In the genomic region with DNA sequence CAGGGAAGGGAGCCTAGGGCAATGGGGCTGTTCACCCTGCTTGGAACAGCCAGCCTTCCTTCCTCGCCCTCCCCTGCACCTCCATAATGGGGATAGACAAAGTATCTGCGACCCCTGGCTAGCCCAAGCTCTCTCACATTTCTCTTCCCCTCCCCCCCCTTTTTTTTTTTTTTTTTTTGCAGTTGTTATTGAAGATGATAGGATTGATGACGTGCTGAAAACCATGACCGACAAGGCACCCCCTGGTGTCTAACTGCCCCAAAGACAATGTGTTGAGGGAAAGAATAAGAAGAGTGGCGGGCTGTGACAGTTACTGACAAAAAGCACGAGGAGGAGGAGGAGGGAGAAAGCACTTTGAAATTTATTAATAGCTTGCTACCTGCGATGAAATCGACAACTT, we compare ENCODE assay signal across 8 mouse cellular contexts. TPM values are rescaled to one million over a fixed set of nuclear protein-coding genes. Genes with fewer than 3 reads are reported as not detected.
DNase-seq lines count a peak whose midpoint lies in the region; ATAC-seq and TF ChIP-seq lines count a peak whose summit lies in the region.

No protein-coding gene starts in this region.

- no peaks in the 10 kb centered on the region for H3K36me3 ChIP-seq in embryonic facial prominence, embryonic 14.5 days (ENCODE audit: control insufficient read depth, insufficient read depth, low read length)
- H3K36me3 ChIP-seq in intestine, postnatal 0 days (ENCODE audit: control insufficient read depth, insufficient read depth): no peaks in the 10 kb centered on the region

- H3K27me3 ChIP-seq in embryonic facial prominence, embryonic 14.5 days (replicated peaks; ENCODE audit: control insufficient read depth, insufficient read depth, low read length): peaks cover 43% of the 10 kb centered on the region
- no peaks in the 10 kb centered on the region for H3K27me3 ChIP-seq in intestine, postnatal 0 days (replicated peaks; ENCODE audit: control insufficient read depth, insufficient read depth, low read length)

- no peak for TF ChIP-seq POLR2A in lung, adult 2 months (IDR thresholded peaks at IDR 0.05; ENCODE audit: borderline replicate concordance, extremely low read depth, low read depth, low read length)

- peak; percentile 9 for DNase-seq in lung, adult 2 months
- no peak for DNase-seq in lung, postnatal 4 days
- no peak for DNase-seq in embryonic facial prominence, embryonic 14.5 days (ENCODE audit: low spot score)
- DNase-seq in retina, embryonic 14.5 days (ENCODE audit: low spot score): peak; percentile 35
- DNase-seq in left cerebral cortex, postnatal 25 days (ENCODE audit: low spot score in 2 of 2): no peak
- no peak for DNase-seq in adrenal gland, adult 2 months
- no peak for DNase-seq in adrenal gland, adult 8-10 months

- no peak for ATAC-seq in embryonic facial prominence, embryonic 14.5 days (ENCODE audit: low read depth)
- no peak for ATAC-seq in intestine, postnatal 0 days

- no peak overlapping the region for H3K27ac ChIP-seq in embryonic facial prominence, embryonic 14.5 days (replicated peaks; ENCODE audit: low read depth, low read length)
- H3K27ac ChIP-seq in intestine, postnatal 0 days (ENCODE audit: low read depth, low read length): peak overlapping the region; percentile 95; the same call in 1 of the 2 replicates

- H3K4me1 ChIP-seq in lung, adult 2 months (ENCODE audit: control insufficient read depth, insufficient read depth, low read length): peaks cover 7% of the 10 kb centered on the region; the same call in 1 of the 2 replicates
- peaks cover 8% of the 10 kb centered on the region for H3K4me1 ChIP-seq in embryonic facial prominence, embryonic 14.5 days (ENCODE audit: control insufficient read depth, insufficient read depth, low read length)
- peaks cover 5% of the 10 kb centered on the region; the same call in 1 of the 2 replicates for H3K4me1 ChIP-seq in intestine, postnatal 0 days (replicated peaks; ENCODE audit: control insufficient read depth, insufficient read depth, low read length)

- peak overlapping the region; percentile 96 for H3K4me2 ChIP-seq in embryonic facial prominence, embryonic 14.5 days (ENCODE audit: low read depth, low read length)
- peak overlapping the region; percentile 92 for H3K4me2 ChIP-seq in intestine, postnatal 0 days (replicated peaks; ENCODE audit: low read depth)

- peak overlapping the region; percentile 95 for H3K4me3 ChIP-seq in lung, adult 2 months (replicated peaks; ENCODE audit: extremely low read depth, low read depth, low read length)
- H3K4me3 ChIP-seq in embryonic facial prominence, embryonic 14.5 days (ENCODE audit: low read depth, low read length): peak overlapping the region; percentile 77
- H3K4me3 ChIP-seq in intestine, postnatal 0 days (ENCODE audit: low read depth, low read length): peak overlapping the region; percentile 94

- 28% methylated on average over 8 of the region's 8 CpGs for WGBS in lung, adult 2 months
- 16% methylated on average over 8 of the region's 8 CpGs for WGBS in embryonic facial prominence, embryonic 14.5 days
- WGBS in intestine, postnatal 0 days: 20% methylated on average over 8 of the region's 8 CpGs

- peak overlapping the region; percentile 82 for H3K9ac ChIP-seq in embryonic facial prominence, embryonic 14.5 days (ENCODE audit: low read depth, low read length)
- H3K9ac ChIP-seq in intestine, postnatal 0 days (ENCODE audit: low read depth, low read length): peak overlapping the region; percentile 93

- H3K9me3 ChIP-seq in embryonic facial prominence, embryonic 14.5 days (ENCODE audit: control insufficient read depth, low read length): no peaks in the 10 kb centered on the region
- no peaks in the 10 kb centered on the region for H3K9me3 ChIP-seq in intestine, postnatal 0 days (ENCODE audit: control insufficient read depth)

- no peak for TF ChIP-seq CTCF in lung, adult 2 months (IDR thresholded peaks at IDR 0.05; ENCODE audit: insufficient read depth, low read length)
- peak; percentile 39; the same call in 1 of the 2 replicates for TF ChIP-seq CTCF in intestine, postnatal 0 days (IDR thresholded peaks at IDR 0.05; ENCODE audit: low read depth)

- intact Hi-C loops in left cerebral cortex, postnatal 25 days (cut with DNase I): no loop called here

RNA-seq across cellular contexts. Expression of a gene that starts 2.4 kb away (rescaled TPM):
- polyA plus RNA-seq in lung, adult 2 months (2012; rRNA removed): 21.7 and 26.9 TPM in 2 replicates
- 2.4 and 2.5 TPM in 2 replicates for polyA plus RNA-seq in embryonic facial prominence, embryonic 14.5 days (2014; fragmentation: Nextera tagmentation; extraction: Ambion mirVana)
- 10.9 and 12.2 TPM in 2 replicates for polyA plus RNA-seq in intestine, postnatal 0 days (2015; fragmentation: Nextera tagmentation; extraction: Ambion mirVana)
- 1,000 to 10,000 TPM; 1,251 to 1,365 TPM for total RNA-seq in left cerebral cortex, postnatal 25 days (2021)
- total RNA-seq in adrenal gland, adult 2 months (2021): 10 to 100 TPM; 24.4 to 26.4 TPM
- 30.9 and 69.4 TPM in 2 replicates for polyA plus RNA-seq in adrenal gland, adult 2 months (2012; rRNA removed)
- 10 to 100 TPM; 29.2 to 33.7 (median 31.2) TPM for total RNA-seq in adrenal gland, adult 8-10 months (2022)

RNA-seq across cellular contexts. Expression of a gene that starts 22.1 kb away (rescaled TPM):
- 15.2 and 16.5 TPM in 2 replicates for polyA plus RNA-seq in lung, adult 2 months (2012; rRNA removed)
- 19.5 and 22.0 TPM in 2 replicates for polyA plus RNA-seq in embryonic facial prominence, embryonic 14.5 days (2014; fragmentation: Nextera tagmentation; extraction: Ambion mirVana)
- polyA plus RNA-seq in intestine, postnatal 0 days (2015; fragmentation: Nextera tagmentation; extraction: Ambion mirVana): 34.7 and 35.0 TPM in 2 replicates
- total RNA-seq in left cerebral cortex, postnatal 25 days (2021): 10 to 100 TPM; 61.8 to 61.9 TPM
- total RNA-seq in adrenal gland, adult 2 months (2021): 10 to 100 TPM; 45.1 to 61.0 TPM
- 20.4 and 26.9 TPM in 2 replicates for polyA plus RNA-seq in adrenal gland, adult 2 months (2012; rRNA removed)
- total RNA-seq in adrenal gland, adult 8-10 months (2022): 10 to 100 TPM; 54.2 to 59.0 (median 56.8) TPM

Comparison
In these comparisons a context has a peak if more than half of its experiments do, and no peak if none do; other contexts are left out.
1. DNase-seq: peak in lung, adult 2 months (single experiment) and retina, embryonic 14.5 days (single experiment); none in lung, postnatal 4 days (0 of 2), embryonic facial prominence, embryonic 14.5 days (single experiment), left cerebral cortex, postnatal 25 days (0 of 2), adrenal gland, adult 2 months (single experiment) and adrenal gland, adult 8-10 months (single experiment).
2. Peak in every context shown above with its lines, with median percentiles within 50 percentile points of each other: H3K4me3 ChIP-seq.